Mouse (Mus musculus) cerebellum, adult 18-20 months (tissue): ENCODE measurements around the gene Ttc8.
"Not testable (repeated sequence)": the region's sequence is repeated elsewhere in the genome, so short reads cannot be mapped to it uniquely, and the experiment has no call there.

Experiments used
- DNase-seq, 2 experiments: peaks; one replicate each; pipeline ENCODE4 v3.0.0; 2021

The Ttc8 gene

GRCm38 (mm10) chr12:98920194-98920991 lies at the start of gene Ttc8:
Gene Ttc8 (plus strand): TSS chr12:98920574.
- DNase-seq, result peak; percentile 90 to 92

DNA sequence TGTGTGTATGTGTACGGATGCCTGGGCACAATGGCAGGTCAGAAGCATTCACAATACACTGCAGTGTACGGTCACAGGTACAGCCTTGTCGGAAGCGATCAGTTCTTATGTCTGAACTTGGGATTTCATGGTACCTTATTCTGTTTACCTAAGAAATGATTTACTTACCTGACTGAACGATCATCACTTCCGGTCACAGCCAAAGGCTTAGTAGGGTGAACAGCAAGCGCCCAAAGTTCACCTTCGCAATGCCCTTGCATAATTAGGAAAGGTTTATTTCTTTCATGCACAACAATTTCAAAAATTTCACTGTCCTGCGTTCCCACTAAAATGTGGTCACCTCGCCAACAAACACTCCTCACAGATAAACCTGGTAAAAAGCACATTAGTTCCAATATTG lies 47.5 kb upstream of the Ttc8 start:
- DNase-seq, result no peak

DNA sequence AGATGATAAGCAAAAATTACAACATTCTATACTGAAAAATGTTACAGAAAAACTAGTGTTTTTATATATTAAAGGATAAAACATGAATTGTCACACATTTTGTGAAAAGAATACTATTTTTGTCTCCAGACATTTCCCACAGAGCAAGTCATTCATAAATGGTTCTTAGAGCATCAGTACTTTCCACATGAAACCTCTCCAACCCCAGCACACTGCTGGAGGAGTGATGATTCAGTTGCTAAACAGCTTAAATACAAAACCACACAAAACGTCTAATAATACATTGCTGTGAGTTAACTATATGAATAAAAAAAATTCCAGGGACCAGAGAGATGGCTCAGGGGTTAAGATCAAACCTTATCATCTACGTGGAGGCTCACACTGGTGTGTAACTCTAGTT lies 45.2 kb upstream of the Ttc8 start:
- no peak for DNase-seq

DNA sequence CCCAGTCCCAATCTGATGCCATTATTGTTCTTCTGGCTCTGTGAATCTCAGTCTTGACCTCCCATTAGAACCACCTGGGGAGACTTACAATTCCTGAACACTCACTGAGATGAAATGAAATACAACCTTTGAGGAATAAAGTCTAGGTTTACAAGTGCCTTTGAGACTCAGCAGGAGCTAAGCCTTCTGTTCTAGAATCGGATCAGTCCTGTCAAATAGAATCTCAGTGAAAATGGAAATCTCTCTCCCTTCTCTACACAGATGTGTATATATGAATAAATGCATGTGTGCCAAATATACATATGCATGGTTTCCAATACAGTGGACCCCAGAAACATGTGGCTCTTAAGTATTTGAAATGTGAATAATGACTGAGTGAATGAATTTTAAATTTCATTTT lies 41.7 kb upstream of the Ttc8 start:
- no peak for DNase-seq

DNA sequence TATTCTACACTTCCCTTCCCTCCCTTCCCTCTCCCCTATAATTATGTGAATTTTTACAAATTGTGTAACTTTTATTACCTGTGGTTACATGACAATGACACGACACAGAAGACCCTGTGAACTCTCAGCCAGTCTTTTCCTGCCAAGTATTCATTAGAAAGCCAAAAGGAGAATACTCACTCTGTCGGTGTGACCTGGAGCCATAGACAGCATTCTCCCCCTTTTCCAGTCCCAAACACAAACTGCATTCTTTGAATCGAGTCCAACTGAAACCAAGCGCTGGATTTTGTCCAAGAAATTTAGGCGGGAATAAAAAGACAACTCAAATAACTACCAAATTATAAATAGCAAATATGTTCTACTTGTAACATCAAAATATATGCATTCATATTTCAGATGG lies 38.6 kb upstream of the Ttc8 start:
- DNase-seq, result peak in 1 of 2 experiments; percentile 11

- DNase-seq, result no peak
Observed at GRCm38 (mm10) chr12:98884515-98884914, 35.9 kb upstream of the Ttc8 start.

GRCm38 (mm10) chr12:98896761-98897160 lies 23.6 kb upstream of the Ttc8 start:
- no peak for DNase-seq

GRCm38 (mm10) chr12:98899676-98900075 lies 20.7 kb upstream of the Ttc8 start:
- DNase-seq, result no peak

- peak in 1 of 2 experiments; percentile 28 for DNase-seq
Observed at GRCm38 (mm10) chr12:98900341-98900880, 20.0 kb upstream of the Ttc8 start.

GRCm38 (mm10) chr12:98900881-98901801 lies 19.2 kb upstream of the Ttc8 start, which contains the start of gene Eml5:
Gene Eml5 (minus strand): TSS chr12:98901484.
- DNase-seq, result peak; percentile 88 to 93

DNA sequence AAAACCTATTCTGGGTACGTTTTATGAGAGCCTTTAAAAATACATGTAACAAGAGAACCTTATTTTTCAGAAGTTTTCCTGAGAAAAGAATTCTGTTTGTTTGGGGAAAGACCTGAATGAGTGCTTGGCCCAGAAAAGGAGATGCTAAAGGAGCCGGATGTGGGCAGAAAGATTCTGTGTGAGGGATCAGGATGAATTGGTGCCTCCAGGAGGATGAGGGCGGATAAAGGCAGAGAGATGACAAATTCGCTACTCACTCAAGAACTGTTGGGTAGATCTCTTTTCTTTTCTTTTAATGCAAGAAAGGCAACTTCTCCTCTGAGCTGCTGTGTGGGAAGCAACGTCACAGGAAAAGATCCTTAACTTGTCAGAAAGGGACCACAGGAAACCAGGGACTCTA lies 14.9 kb upstream of the Ttc8 start:
- DNase-seq, result no peak

- no peak for DNase-seq
Observed at GRCm38 (mm10) chr12:98910096-98910495, 10.3 kb upstream of the Ttc8 start.

DNA sequence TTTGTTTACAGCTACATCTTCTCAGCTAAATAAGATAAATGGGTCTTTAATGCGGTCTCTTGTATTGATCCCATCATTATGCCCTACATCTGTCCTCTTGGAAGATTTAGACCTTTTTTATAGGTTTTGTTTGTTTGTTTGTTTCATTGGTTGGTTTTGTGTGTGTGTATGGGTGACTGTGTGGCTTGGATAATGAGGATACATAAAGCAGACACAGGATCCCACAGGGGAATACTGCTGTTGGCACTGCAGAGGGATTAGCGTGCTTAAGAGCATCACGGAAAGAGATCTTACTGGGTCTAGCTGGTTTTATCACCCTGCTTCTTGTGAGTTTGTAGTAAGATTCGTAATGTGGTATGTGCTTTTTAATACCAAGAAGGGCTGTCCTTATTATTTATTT lies 10.8 kb downstream of the Ttc8 start:
- no peak for DNase-seq

- DNase-seq, result no peak
Observed at GRCm38 (mm10) chr12:98932441-98932840, 12.1 kb downstream of the Ttc8 start.

GRCm38 (mm10) chr12:98932856-98933255 lies 12.5 kb downstream of the Ttc8 start:
- DNase-seq, result no peak

DNA sequence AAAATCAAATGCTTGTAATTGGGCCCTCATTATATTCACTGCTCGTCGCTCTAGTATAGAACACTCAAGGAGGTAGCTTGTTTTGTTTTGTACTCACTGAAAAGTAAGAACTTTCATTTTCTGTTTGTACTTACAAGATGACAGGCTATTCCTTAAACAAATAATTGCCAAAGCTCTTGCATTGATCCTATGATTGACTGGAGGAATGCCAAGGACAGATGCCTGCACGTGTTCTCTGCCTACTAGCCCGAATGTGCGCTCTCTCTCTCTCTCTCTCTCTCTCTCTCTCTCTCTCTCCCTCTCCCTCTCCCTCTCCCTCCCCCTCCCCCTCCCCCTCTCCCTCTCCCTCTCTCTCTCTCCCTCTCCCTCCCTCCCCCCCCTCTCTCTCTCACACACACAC lies 30.9 kb downstream of the Ttc8 start:
- DNase-seq, result not testable (repeated sequence)

DNA sequence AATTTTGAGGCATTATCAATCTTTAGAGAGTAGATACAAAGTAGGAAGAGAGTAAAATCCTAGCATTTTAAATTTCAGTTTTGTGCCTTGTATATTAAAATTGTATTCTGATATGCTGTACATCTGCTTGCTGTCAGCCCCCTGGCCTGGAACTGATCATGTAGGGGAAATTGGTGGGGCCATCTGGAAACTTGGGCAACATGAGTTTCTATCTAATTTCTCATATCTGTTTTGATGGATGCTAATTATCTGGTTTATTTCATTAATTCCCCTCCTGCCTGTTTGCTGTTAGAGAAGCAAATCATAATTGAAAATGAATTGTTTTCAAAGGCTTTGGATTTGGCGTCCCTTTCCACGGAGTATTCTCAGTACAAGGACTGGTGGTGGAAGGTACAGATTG lies 36.6 kb downstream of the Ttc8 start:
- no peak for DNase-seq

DNA sequence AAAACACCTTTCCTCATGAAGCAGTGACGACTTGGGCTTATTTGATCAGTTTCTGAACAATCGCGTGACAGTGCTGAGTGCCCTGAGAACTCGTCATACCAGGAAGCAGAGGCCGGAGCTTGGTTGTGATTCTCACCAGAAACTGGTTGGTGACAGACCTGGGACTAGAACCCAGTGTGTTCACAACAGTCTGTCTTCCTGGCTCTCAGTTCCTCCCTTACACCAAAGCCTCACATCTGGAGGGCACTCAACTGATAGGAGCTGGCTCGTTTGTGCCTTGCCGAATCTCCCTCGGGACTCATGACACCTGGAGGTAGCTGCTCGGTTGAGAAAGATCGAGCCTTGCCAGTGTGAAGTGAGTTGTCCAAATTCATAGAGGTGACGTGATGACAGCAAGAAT lies 37.1 kb downstream of the Ttc8 start:
- no peak for DNase-seq

- peak in 1 of 2 experiments; percentile 24 for DNase-seq
Observed at GRCm38 (mm10) chr12:98961008-98961407, 40.6 kb downstream of the Ttc8 start.

- DNase-seq, result peak; percentile 22 to 39
Observed at GRCm38 (mm10) chr12:98961415-98961814, 41.0 kb downstream of the Ttc8 start.

- no peak for DNase-seq
Observed at GRCm38 (mm10) chr12:98965441-98966135, 45.2 kb downstream of the Ttc8 start.

DNA sequence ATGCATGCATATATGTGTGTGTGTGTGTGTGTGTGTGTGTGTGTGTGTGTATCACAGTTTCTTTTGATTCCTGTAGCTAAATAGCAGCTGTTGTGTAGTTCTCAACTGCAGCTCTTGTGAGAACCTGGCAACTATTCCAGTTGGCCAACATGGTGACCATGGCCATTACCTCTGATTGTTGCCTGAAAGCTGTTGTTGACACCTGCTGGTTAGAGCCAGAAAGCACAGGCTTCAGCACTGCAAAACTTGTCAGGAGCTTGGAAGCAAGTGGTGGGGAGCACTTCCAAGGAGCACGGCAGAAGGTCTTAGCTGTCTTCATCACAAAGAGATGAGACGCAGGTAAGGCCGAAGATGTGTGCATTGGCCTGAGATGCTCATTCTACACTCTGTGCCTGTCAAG lies 51.9 kb downstream of the Ttc8 start:
- DNase-seq, result no peak

GRCm38 (mm10) chr12:98973461-98973860 lies 53.1 kb downstream of the Ttc8 start:
- no peak for DNase-seq
